Mouse (Mus musculus) liver, embryonic 14.5 days (tissue): ENCODE results near the gene Sh3gl3.

Experiments used
- CTCF ChIP-seq: IDR thresholded peaks from 2 replicates; pipeline ENCODE4 v1.5.1; 2016; ENCODE audit warnings: antibody characterized with exemption, low read depth, control low read depth
- EP300 ChIP-seq: IDR thresholded peaks from 2 replicates; pipeline ENCODE4 v1.6.1; 2016; ENCODE audit warnings: antibody characterized with exemption, low read depth

DNA sequence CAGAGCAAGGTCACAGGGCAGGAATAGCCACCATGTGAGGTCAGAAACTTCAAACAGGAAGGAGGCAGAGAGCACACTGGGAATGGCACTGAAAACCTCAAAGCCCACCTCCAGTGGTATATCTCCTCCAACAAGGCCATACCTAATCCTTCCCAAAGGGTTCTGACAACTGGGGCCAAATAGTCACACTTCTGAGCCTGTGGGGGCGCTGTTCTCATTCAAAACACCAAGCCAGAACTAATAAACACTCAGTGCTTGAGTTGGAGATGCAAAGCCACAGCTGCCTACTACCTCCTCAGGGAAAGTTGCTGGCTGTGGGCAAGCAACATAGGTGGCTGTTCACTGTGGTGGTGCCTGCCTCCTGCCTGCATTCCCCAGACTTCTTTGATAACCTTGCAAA is 96.3 kb downstream of the Sh3gl3 start:
- TF ChIP-seq CTCF (no peak; the same call in 1 of the 2 replicates), EP300 (no peak)
